Mouse (Mus musculus): ENCODE measurements around the gene Hist1h4f.
A peak's percentile ranks its signal among the peaks of the same experiment; 100 is the strongest.

DNA sequence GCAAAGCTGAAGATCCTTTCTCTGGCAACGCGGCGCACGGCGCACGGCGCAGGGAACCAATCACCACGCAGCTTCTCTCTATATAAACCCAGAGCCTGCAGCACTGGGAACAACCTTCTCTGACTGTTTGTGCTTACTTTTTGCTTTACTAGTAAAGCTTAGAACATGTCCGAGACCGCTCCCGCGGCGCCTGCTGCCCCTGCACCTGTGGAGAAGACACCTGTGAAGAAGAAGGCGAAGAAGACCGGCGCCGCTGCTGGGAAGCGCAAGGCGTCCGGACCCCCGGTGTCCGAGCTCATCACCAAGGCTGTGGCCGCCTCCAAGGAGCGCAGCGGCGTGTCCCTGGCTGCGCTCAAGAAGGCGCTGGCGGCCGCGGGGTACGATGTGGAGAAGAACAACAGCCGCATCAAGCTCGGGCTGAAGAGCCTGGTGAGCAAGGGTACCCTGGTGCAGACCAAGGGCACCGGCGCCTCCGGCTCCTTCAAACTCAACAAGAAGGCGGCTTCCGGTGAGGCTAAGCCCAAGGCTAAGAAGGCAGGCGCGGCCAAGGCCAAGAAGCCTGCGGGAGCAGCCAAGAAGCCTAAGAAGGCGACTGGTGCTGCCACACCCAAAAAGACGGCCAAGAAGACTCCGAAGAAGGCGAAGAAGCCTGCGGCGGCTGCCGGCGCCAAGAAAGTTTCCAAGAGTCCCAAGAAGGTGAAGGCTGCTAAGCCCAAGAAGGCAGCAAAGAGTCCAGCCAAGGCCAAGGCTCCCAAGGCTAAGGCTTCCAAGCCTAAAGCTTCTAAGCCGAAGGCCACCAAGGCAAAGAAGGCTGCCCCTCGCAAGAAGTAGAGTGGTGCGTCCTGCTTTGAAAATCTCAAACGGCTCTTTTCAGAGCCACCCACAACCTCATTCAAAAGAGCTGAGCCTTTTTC, 3.7 kb upstream of the Hist1h4f start:
- TF ChIP-seq POLR2A (IDR thresholded peaks at IDR 0.05; ENCODE audit: extremely low read depth, insufficient read depth, low read length) (peak; percentile 90), CTCF (IDR thresholded peaks at IDR 0.05; ENCODE audit: low read depth, low read length) (no peak)

All from liver, adult 2 months (tissue).